Mouse (Mus musculus) lung, postnatal 0 days (tissue): ENCODE data around the gene Smoc2. TPM values are rescaled to one million over a fixed set of nuclear protein-coding genes. Genes with fewer than 3 reads are reported as not detected.
A peak's percentile ranks its signal among the peaks of the same experiment; 100 is the strongest.

Experiments
- ATAC-seq: fragments of 200-750 bp; cut with Nextera tagmentation; 2 replicates; pipeline ENCODE4 v1.8.0; 2017; ENCODE audit warnings: moderate library complexity
- DNase-seq: peaks from one replicate; pipeline ENCODE4 v3.0.0-alpha.2; 2016; ENCODE audit warnings: low spot score
- H3K27ac ChIP-seq: fragments of 300-500 bp; sonication (generic); 2 replicates; pipeline ENCODE4 v1.5.1; 2014; ENCODE audit warnings: antibody characterized with exemption, mild to moderate bottlenecking, low read length, mixed read lengths
- H3K27me3 ChIP-seq: fragments of 300-500 bp; sonication (generic); replicated peaks from 2 replicates; pipeline ENCODE4 v1.6.1; 2014; ENCODE audit warnings: low read length, mixed read lengths; ENCODE audit not compliant: insufficient read depth
- H3K36me3 ChIP-seq: fragments of 300-500 bp; sonication (generic); 2 replicates; pipeline ENCODE4 v1.6.1; 2014; ENCODE audit warnings: low read length, mixed read lengths; ENCODE audit not compliant: insufficient read depth
- H3K4me1 ChIP-seq: fragments of 300-500 bp; sonication (generic); 2 replicates; pipeline ENCODE4 v1.6.1; 2014; ENCODE audit warnings: antibody characterized with exemption, low read depth, low read length, mixed read lengths; ENCODE audit not compliant: insufficient read depth
- H3K4me2 ChIP-seq: fragments of 300-500 bp; sonication (generic); replicated peaks from 2 replicates; pipeline ENCODE4 v1.6.1; 2014; ENCODE audit warnings: low read depth, mild to moderate bottlenecking, low read length, moderate library complexity, mixed read lengths
- H3K4me3 ChIP-seq: fragments of 300-500 bp; sonication (generic); 2 replicates; pipeline ENCODE4 v1.5.1; 2014; ENCODE audit warnings: low read depth, low read length
- H3K9ac ChIP-seq: fragments of 300-500 bp; sonication (generic); replicated peaks from 2 replicates; pipeline ENCODE4 v1.6.1; 2014; ENCODE audit warnings: low read depth, mild to moderate bottlenecking
- H3K9me3 ChIP-seq: fragments of 300-500 bp; sonication (generic); 2 replicates; pipeline ENCODE4 v1.6.1; 2016; ENCODE audit warnings: low read length, mixed read lengths
- CTCF ChIP-seq: IDR thresholded peaks from 2 replicates; pipeline ENCODE4 v1.5.1; 2016; ENCODE audit warnings: antibody characterized with exemption, mild to moderate bottlenecking
- EP300 ChIP-seq: IDR thresholded peaks from 2 replicates; pipeline ENCODE4 v1.6.1; 2016; ENCODE audit warnings: antibody characterized with exemption, mild to moderate bottlenecking, control low read depth
- WGBS: fragments of 180-500 bp; shearing (Covaris S2); extraction: QIAGEN DNeasy Blood & Tissue Kit; methylation state at CpG from one replicate; pipeline ENCODE4 v1.1.7; 2014; 5-methylcytosine and 5-hydroxymethylcytosine counted together
- polyA plus RNA-seq: library from polyadenylated mRNA; unstranded; fragments of >200 nt; fragmentation: Nextera tagmentation; extraction: Ambion mirVana; gene quantifications from 2 replicates; pipeline ENCODE4 v1.2.1, GENCODE M21; 2015

Smoc2 gene
- polyA plus RNA-seq, 1 experiment from 2014 or later: 32.2 TPM

- WGBS: 84% methylated on average over 6 of the region's 6 CpGs
- Histone ChIP-seq H3K36me3 (no peaks in the 10 kb centered on the region), H3K9ac (no peak overlapping the region), H3K9me3 (no peaks in the 10 kb centered on the region), H3K4me2 (no peak overlapping the region), H3K27me3 (no peaks in the 10 kb centered on the region), H3K27ac (no peak overlapping the region), H3K4me3 (no peak overlapping the region), H3K4me1 (no peaks in the 10 kb centered on the region)
- ATAC-seq: no peak
- TF ChIP-seq EP300: no peak
- TF ChIP-seq CTCF: no peak
- no peak for DNase-seq
These were observed 69.9 kb downstream of the Smoc2 start for GRCm38 (mm10) chr17:14349086-14349814.

GRCm38 (mm10) chr17:14353219-14354079 lies 74.1 kb downstream of the Smoc2 start:
- ATAC-seq (no peak), DNase-seq (no peak)
- Histone ChIP-seq H3K4me3 (no peak overlapping the region), H3K27me3 (no peaks in the 10 kb centered on the region), H3K27ac (no peak overlapping the region), H3K36me3 (no peaks in the 10 kb centered on the region), H3K9me3 (no peaks in the 10 kb centered on the region), H3K4me1 (no peaks in the 10 kb centered on the region), H3K9ac (no peak overlapping the region), H3K4me2 (no peak overlapping the region)
- WGBS: 64% methylated on average over 10 of the region's 10 CpGs
- TF ChIP-seq EP300: no peak
- TF ChIP-seq CTCF: no peak

- Histone ChIP-seq H3K9ac (no peak overlapping the region), H3K4me3 (no peak overlapping the region), H3K9me3 (no peaks in the 10 kb centered on the region), H3K4me1 (no peaks in the 10 kb centered on the region), H3K4me2 (no peak overlapping the region), H3K27ac (no peak overlapping the region), H3K27me3 (no peaks in the 10 kb centered on the region), H3K36me3 (no peaks in the 10 kb centered on the region)
- DNase-seq: no peak
- WGBS: 91% methylated on average over 1 of the region's 1 CpGs
- TF ChIP-seq CTCF: no peak
- TF ChIP-seq EP300: no peak
- ATAC-seq: no peak
These were observed 82.2 kb downstream of the Smoc2 start for GRCm38 (mm10) chr17:14361511-14361910.

GRCm38 (mm10) chr17:14370476-14370875 lies 91.2 kb downstream of the Smoc2 start:
- no peak overlapping the region for H3K4me2 ChIP-seq
- H3K27ac ChIP-seq: no peak overlapping the region
- DNase-seq (no peak), ATAC-seq (no peak)
- H3K27me3 ChIP-seq: no peaks in the 10 kb centered on the region
- H3K9ac ChIP-seq: no peak overlapping the region
- H3K4me1 ChIP-seq: no peaks in the 10 kb centered on the region
- H3K4me3 ChIP-seq: no peak overlapping the region
- no peaks in the 10 kb centered on the region for H3K9me3 ChIP-seq
- WGBS: 87% methylated on average over 5 of the region's 5 CpGs
- no peaks in the 10 kb centered on the region for H3K36me3 ChIP-seq
- TF ChIP-seq CTCF (no peak), EP300 (no peak)

DNA sequence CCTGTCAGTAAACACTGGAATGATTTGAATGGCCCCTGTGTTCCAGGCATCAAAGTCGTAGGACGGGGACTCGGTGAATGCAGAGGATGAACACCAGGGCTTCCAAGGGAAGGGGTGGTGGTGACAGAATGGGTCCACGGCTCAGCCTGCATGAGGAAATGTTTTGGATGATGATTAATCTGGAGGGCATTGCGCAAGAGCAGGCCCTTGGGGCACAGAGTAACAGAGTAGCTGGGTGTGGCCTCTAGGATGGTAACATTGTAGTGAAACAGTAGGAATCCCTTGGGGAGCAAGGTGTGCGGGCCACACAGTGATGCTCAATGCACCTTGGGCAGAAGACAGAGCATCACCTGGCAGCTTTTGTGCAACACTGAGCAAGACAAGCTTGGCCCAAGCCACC lies 92.3 kb downstream of the Smoc2 start:
- Histone ChIP-seq H3K27ac (no peak overlapping the region), H3K27me3 (no peaks in the 10 kb centered on the region), H3K36me3 (no peaks in the 10 kb centered on the region), H3K4me2 (no peak overlapping the region), H3K4me3 (no peak overlapping the region), H3K9me3 (no peaks in the 10 kb centered on the region), H3K9ac (no peak overlapping the region), H3K4me1 (no peaks in the 10 kb centered on the region)
- peak; percentile 27 for DNase-seq
- no peak for TF ChIP-seq EP300
- no peak for TF ChIP-seq CTCF
- 31% methylated on average over 6 of the region's 6 CpGs for WGBS
- ATAC-seq: peak; percentile 56

DNA sequence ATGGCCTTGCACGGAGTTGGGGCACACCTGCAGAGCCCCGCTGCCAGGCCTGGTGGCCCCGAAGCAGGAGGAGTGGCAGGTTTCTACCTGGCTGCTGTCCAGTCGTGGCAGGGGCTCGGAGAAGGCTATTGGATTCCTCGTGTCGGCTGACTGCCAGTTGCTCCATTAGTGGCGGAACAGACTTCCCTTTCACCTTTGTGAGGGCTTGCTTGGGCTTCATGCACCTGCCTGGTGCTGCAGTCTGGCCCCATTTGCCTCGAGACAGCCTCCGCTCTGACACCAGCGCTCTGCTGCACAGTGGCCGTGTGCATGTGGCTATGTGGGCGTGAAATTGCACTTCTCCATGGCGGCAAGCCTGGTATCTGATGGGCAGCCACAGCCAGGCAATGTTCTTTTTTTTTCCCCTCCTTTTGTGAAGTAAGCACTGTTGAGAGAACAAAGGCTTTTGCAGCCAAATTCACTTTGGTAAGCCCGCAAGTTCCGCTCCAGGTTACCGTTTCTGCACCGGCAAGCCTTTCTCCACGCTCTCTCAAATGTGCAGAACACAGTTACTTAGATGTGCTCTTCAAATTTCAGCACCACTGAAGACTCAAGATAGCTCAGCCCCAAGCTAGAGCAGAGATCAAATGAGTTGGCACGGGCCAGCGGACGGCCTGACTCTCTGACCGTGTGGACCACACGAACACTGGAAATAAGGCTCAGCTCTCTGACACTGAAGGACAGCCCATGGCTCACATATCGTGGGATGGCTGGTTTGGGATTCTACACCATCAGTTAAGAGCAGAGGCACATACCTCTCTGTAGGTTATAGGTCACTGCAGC lies 93.2 kb downstream of the Smoc2 start:
- WGBS: 66% methylated on average over 25 of the region's 25 CpGs
- no peaks in the 10 kb centered on the region for H3K4me1 ChIP-seq
- no peak overlapping the region for H3K4me2 ChIP-seq
- no peak overlapping the region for H3K27ac ChIP-seq
- H3K4me3 ChIP-seq: no peak overlapping the region
- H3K36me3 ChIP-seq: no peaks in the 10 kb centered on the region
- no peaks in the 10 kb centered on the region for H3K9me3 ChIP-seq
- no peaks in the 10 kb centered on the region for H3K27me3 ChIP-seq
- ATAC-seq: no peak
- peak; percentile 28 for DNase-seq
- no peak overlapping the region for H3K9ac ChIP-seq
- TF ChIP-seq CTCF (no peak), EP300 (no peak)
